ENCODE assay signal across 8 mouse cellular contexts in the genomic region with DNA sequence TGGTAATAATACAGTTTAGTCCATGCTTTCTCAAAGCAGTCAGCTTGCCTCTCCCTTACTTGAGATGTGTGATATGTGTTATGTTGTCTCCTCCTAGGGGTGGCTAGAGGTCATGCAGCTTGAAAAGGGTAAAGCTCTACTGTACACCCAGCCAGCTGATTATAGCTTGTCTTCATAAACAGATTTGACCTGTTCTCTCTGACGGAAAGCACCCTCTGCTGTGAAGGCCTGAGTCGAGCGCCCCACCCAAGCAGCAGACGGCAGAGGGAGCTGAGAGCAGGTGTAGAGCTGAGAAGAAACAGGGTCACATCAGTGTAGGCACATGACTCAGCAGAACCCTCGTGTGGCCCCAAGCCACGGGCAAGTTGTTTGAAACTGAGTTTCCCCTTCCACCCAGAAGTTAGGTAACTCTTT. TPM values are rescaled to one million over a fixed set of nuclear protein-coding genes. Genes with fewer than 3 reads are reported as not detected.
DNase-seq lines count a peak whose midpoint lies in the region.

No protein-coding gene starts in this region.

- peak; percentile 53 to 90 for DNase-seq in adrenal gland, adult (ENCODE audit: inconsistent age in 2 of 2, low spot score in 1 of 2)
- no peak for DNase-seq in adrenal gland, postnatal 4 days (ENCODE audit: low spot score in 2 of 2)
- peak; percentile 52 to 65 for DNase-seq in B cell, adult 2 months
- peak; percentile 79 for DNase-seq in brain, adult 2 months (ENCODE audit: low read depth, low spot score)
- peak; percentile 85 for DNase-seq in gastrocnemius, postnatal 25 days
- DNase-seq in kidney, adult 8-10 months, result peak; percentile 63 to 75
- peak; percentile 65 for DNase-seq in lung, postnatal 14 days
- DNase-seq in testis, postnatal 10 days (ENCODE audit: low spot score), result peak; percentile 51

RNA-seq across cellular contexts. Expression of a gene that starts 15.6 kb away (rescaled TPM):
- 1 to 10 TPM; 3.8 to 6.0 TPM for total RNA-seq in adrenal gland, postnatal 4 days (2021)
- total RNA-seq in gastrocnemius, postnatal 25 days (2021), result 100 to 1,000 TPM; 146 to 148 TPM

RNA-seq across cellular contexts. Expression of a gene that starts 42.8 kb away (rescaled TPM):
- 10 to 100 TPM; 16.3 to 21.8 TPM for total RNA-seq in adrenal gland, postnatal 4 days (2021)
- 1 to 10 TPM; 7.4 to 7.8 TPM for total RNA-seq in gastrocnemius, postnatal 25 days (2021)

RNA-seq across cellular contexts. Expression of a gene that starts 46.7 kb away (rescaled TPM):
- total RNA-seq in adrenal gland, postnatal 4 days (2021), result 10 to 100 TPM; 79.8 to 87.9 TPM
- 10 to 100 TPM; 24.1 to 24.6 TPM for total RNA-seq in gastrocnemius, postnatal 25 days (2021)

Comparison
In these comparisons a context has a peak if more than half of its experiments do, and no peak if none do; other contexts are left out.
1. DNase-seq: peak in adrenal gland, adult (2 of 2), B cell, adult 2 months (2 of 2), brain, adult 2 months (single experiment), gastrocnemius, postnatal 25 days (single experiment), kidney, adult 8-10 months (2 of 2), lung, postnatal 14 days (single experiment) and testis, postnatal 10 days (single experiment); none in adrenal gland, postnatal 4 days (0 of 2).
2. RNA of a gene that starts 15.6 kb away (total RNA-seq): 146 to 148 TPM in gastrocnemius, postnatal 25 days; 3.8 to 6.0 TPM in adrenal gland, postnatal 4 days; every median in the first group is over 10 times any median in the second.